Mouse (Mus musculus) ovary, postnatal 10 days (tissue): Measurements from ENCODE around the gene Erich2.

ENCODE experiments used
- DNase-seq: peaks from one replicate; pipeline ENCODE4 v3.0.0; 2022; ENCODE audit warnings: low spot score

Gene Erich2

GRCm38 (mm10) chr2:70562611-70562980 lies 54.0 kb downstream of the Erich2 start:
- no peak for DNase-seq

GRCm38 (mm10) chr2:70562981-70563671 lies 54.5 kb downstream of the Erich2 start:
- no peak for DNase-seq

- no peak for DNase-seq
These were observed 55.4 kb downstream of the Erich2 start for GRCm38 (mm10) chr2:70563721-70564645.

- no peak for DNase-seq
These were observed 56.2 kb downstream of the Erich2 start for GRCm38 (mm10) chr2:70564646-70565315.

GRCm38 (mm10) chr2:70565651-70566602 lies 57.3 kb downstream of the Erich2 start:
- no peak for DNase-seq

- no peak for DNase-seq
These were observed 58.0 kb downstream of the Erich2 start for GRCm38 (mm10) chr2:70566603-70566981.

- no peak for DNase-seq
These were observed 58.6 kb downstream of the Erich2 start for GRCm38 (mm10) chr2:70567071-70567681.

GRCm38 (mm10) chr2:70567682-70568077 lies 59.1 kb downstream of the Erich2 start:
- no peak for DNase-seq

- DNase-seq = no peak
These were observed 59.8 kb downstream of the Erich2 start for GRCm38 (mm10) chr2:70568198-70568941.

GRCm38 (mm10) chr2:70571698-70572097 lies 63.1 kb downstream of the Erich2 start:
- no peak for DNase-seq

- DNase-seq = no peak
These were observed 63.6 kb downstream of the Erich2 start for GRCm38 (mm10) chr2:70572251-70572650.

GRCm38 (mm10) chr2:70573544-70574210 lies 65.1 kb downstream of the Erich2 start:
- no peak for DNase-seq

GRCm38 (mm10) chr2:70588200-70588599 lies 79.6 kb downstream of the Erich2 start:
- DNase-seq = no peak
